Mouse (Mus musculus) forebrain, embryonic 11.5 days (tissue): ENCODE data around the gene Setd1b. TPM values are rescaled to one million over a fixed set of nuclear protein-coding genes. Genes with fewer than 3 reads are reported as not detected.
"Not testable (repeated sequence)": the region's sequence is repeated elsewhere in the genome, so short reads cannot be mapped to it uniquely, and the experiment has no call there.

ENCODE experiments used
- ATAC-seq: fragments of 200-750 bp; cut with Nextera tagmentation; replicated peaks from 2 replicates; pipeline ENCODE4 v1.8.0; 2017; ENCODE audit warnings: moderate TSS enrichment; ENCODE audit not compliant: low FRiP score
- DNase-seq: peaks from one replicate; pipeline ENCODE4 v3.0.0-alpha.2; 2017; ENCODE audit warnings: low spot score
- H3K27ac ChIP-seq: fragments of 300-500 bp; sonication (generic); 2 replicates; pipeline ENCODE4 v1.5.1; 2014; ENCODE audit warnings: low read depth, low read length
- H3K27me3 ChIP-seq: fragments of 300-500 bp; sonication (generic); 2 replicates; pipeline ENCODE4 v1.6.1; 2014; ENCODE audit warnings: mild to moderate bottlenecking, low read length, mixed read lengths; ENCODE audit not compliant: control insufficient read depth, insufficient read depth
- H3K36me3 ChIP-seq: fragments of 300-500 bp; sonication (generic); 2 replicates; pipeline ENCODE4 v1.6.1; 2014; ENCODE audit warnings: mild to moderate bottlenecking, low read length, moderate library complexity, mixed read lengths; ENCODE audit not compliant: control insufficient read depth, insufficient read depth
- H3K4me1 ChIP-seq: fragments of 300-500 bp; sonication (generic); replicated peaks from 2 replicates; pipeline ENCODE4 v1.6.1; 2014; ENCODE audit warnings: low read length, mixed read lengths; ENCODE audit not compliant: control insufficient read depth, insufficient read depth
- H3K4me2 ChIP-seq: fragments of 300-500 bp; sonication (generic); 2 replicates; pipeline ENCODE4 v1.6.1; 2014; ENCODE audit warnings: low read depth, mild to moderate bottlenecking, low read length, moderate library complexity, mixed read lengths; ENCODE audit not compliant: severe bottlenecking
- H3K4me3 ChIP-seq: fragments of 300-500 bp; sonication (generic); 2 replicates; pipeline ENCODE4 v1.5.1; 2014; ENCODE audit warnings: low read depth, low read length
- H3K9ac ChIP-seq: fragments of 300-500 bp; sonication (generic); 2 replicates; pipeline ENCODE4 v1.6.1; 2014; ENCODE audit warnings: low read length
- H3K9me3 ChIP-seq: fragments of 300-500 bp; sonication (generic); 2 replicates; pipeline ENCODE4 v1.6.1; 2016; ENCODE audit warnings: low read length, mixed read lengths; ENCODE audit not compliant: control insufficient read depth
- WGBS: fragments of 180-500 bp; shearing (Covaris S2); extraction: QIAGEN DNeasy Blood & Tissue Kit; methylation state at CpG from one replicate; pipeline ENCODE4 v1.1.7; 2014; 5-methylcytosine and 5-hydroxymethylcytosine counted together
- polyA plus RNA-seq: library from polyadenylated mRNA; unstranded; fragments of >200 nt; fragmentation: Nextera tagmentation; extraction: Ambion mirVana; gene quantifications from 2 replicates; pipeline ENCODE4 v1.2.1, GENCODE M21; 2014

Gene Setd1b
- polyA plus RNA-seq, 1 experiment from 2014 or later, result 13.9 TPM

DNA sequence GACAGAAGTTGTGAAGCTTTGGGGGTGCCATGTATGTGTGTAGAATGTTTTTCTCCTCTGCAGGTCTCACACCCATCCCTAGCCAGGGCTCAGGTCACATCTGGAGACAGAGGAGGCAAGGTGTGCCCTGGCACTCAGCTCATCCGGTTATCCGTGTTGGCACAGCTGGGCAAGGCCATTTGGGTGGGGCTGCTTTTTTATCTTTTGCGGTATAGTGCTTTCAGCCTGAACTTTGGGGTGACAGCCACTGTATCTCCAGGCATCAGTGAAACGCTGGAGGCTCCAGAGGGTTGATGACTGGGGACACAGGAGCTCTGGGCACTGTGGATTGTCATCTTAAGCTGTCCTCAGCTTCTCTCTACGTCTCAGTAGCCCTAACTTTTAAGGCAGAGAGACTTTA lies 51.4 kb downstream of the Setd1b start:
- ATAC-seq, result no peak
- H3K9me3 ChIP-seq, result no peaks in the 10 kb centered on the region
- no peaks in the 10 kb centered on the region for H3K36me3 ChIP-seq
- no peak overlapping the region for H3K4me3 ChIP-seq
- H3K27ac ChIP-seq, result no peak overlapping the region
- H3K9ac ChIP-seq, result no peak overlapping the region
- no peak overlapping the region for H3K4me2 ChIP-seq
- H3K27me3 ChIP-seq, result no peaks in the 10 kb centered on the region
- DNase-seq, result no peak
- no peaks in the 10 kb centered on the region for H3K4me1 ChIP-seq
- WGBS, result 82% methylated on average over 5 of the region's 5 CpGs

GRCm38 (mm10) chr5:123194856-123195255 lies 52.9 kb downstream of the Setd1b start:
- DNase-seq, result no peak
- no peaks in the 10 kb centered on the region for H3K4me1 ChIP-seq
- H3K4me3 ChIP-seq, result no peak overlapping the region
- no peaks in the 10 kb centered on the region for H3K9me3 ChIP-seq
- no peak for ATAC-seq
- WGBS, result 89% methylated on average over 6 of the region's 6 CpGs
- H3K27me3 ChIP-seq, result no peaks in the 10 kb centered on the region
- no peak overlapping the region for H3K27ac ChIP-seq
- H3K4me2 ChIP-seq, result no peak overlapping the region
- no peaks in the 10 kb centered on the region for H3K36me3 ChIP-seq
- no peak overlapping the region for H3K9ac ChIP-seq

GRCm38 (mm10) chr5:123195500-123196000 lies 53.6 kb downstream of the Setd1b start:
- no peak overlapping the region for H3K27ac ChIP-seq
- no peaks in the 10 kb centered on the region for H3K9me3 ChIP-seq
- H3K4me1 ChIP-seq, result no peaks in the 10 kb centered on the region
- WGBS, result 93% methylated on average over 16 of the region's 16 CpGs
- H3K4me3 ChIP-seq, result no peak overlapping the region
- ATAC-seq (no peak), DNase-seq (no peak)
- H3K27me3 ChIP-seq, result no peaks in the 10 kb centered on the region
- H3K9ac ChIP-seq, result no peak overlapping the region
- H3K4me2 ChIP-seq, result no peak overlapping the region
- no peaks in the 10 kb centered on the region for H3K36me3 ChIP-seq

DNA sequence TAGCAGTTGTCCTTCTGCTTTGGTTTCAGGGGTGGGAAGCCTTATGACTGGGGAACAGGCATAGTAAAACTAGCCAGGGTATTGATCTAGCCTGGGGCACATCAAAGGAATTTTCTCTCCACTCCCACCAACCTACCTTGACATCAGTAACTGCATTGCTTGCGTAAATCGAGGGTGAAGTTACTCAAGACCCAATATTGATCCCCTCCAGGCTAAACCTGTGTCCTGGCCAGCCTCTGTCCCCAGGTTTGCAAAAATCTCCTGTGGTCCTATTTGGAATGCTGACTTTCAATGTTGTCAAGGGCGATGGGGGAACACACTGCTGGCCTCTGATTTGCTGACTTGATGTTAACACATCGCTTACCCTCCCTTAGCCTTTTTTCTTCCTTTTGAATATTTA lies 54.8 kb downstream of the Setd1b start:
- H3K4me3 ChIP-seq, result no peak overlapping the region
- ATAC-seq (no peak), DNase-seq (no peak)
- H3K9me3 ChIP-seq, result no peaks in the 10 kb centered on the region
- no peaks in the 10 kb centered on the region for H3K36me3 ChIP-seq
- H3K27ac ChIP-seq, result no peak overlapping the region
- H3K4me2 ChIP-seq, result no peak overlapping the region
- WGBS, result 81% methylated on average over 4 of the region's 4 CpGs
- no peaks in the 10 kb centered on the region for H3K4me1 ChIP-seq
- no peak overlapping the region for H3K9ac ChIP-seq
- no peaks in the 10 kb centered on the region for H3K27me3 ChIP-seq

- WGBS, result 90% methylated on average over 4 of the region's 4 CpGs
Observed at GRCm38 (mm10) chr5:123198523-123198922, 56.5 kb downstream of the Setd1b start.

GRCm38 (mm10) chr5:123200816-123201522 lies 59.0 kb downstream of the Setd1b start:
- not testable (repeated sequence) for H3K4me1 ChIP-seq, H3K27me3 ChIP-seq, H3K4me3 ChIP-seq, H3K9me3 ChIP-seq, H3K4me2 ChIP-seq, DNase-seq, H3K9ac ChIP-seq, ATAC-seq, H3K27ac ChIP-seq, H3K36me3 ChIP-seq
- 87% methylated on average over 5 of the region's 7 CpGs for WGBS

More at GRCm38 (mm10) chr5:123198523-123198922, 56.5 kb downstream of the Setd1b start:
- DNase-seq (no peak), ATAC-seq (no peak)
- Histone ChIP-seq H3K9me3 (no peaks in the 10 kb centered on the region), H3K36me3 (no peaks in the 10 kb centered on the region), H3K4me1 (no peaks in the 10 kb centered on the region), H3K27me3 (no peaks in the 10 kb centered on the region), H3K4me3 (no peak overlapping the region), H3K9ac (no peak overlapping the region), H3K4me2 (no peak overlapping the region), H3K27ac (no peak overlapping the region)

DNA sequence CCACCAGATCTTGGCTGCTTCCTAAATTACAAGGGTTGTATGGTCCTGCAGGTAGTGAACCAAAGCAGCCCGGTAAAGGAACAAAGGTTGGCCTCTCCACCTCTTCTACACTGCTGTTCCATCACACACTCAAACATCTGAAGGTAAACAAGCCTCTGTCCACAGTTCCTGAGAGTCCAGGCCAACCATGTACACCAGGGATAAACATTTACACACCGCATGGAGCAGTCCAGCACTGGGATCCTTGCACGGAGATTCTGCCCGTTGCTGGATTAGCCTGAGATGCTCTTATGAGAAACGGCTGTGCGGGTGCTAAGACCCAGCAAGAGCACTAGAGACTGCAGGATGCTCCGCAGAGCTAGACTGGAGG lies 59.5 kb downstream of the Setd1b start:
- WGBS, result 85% methylated on average over 7 of the region's 7 CpGs
- ATAC-seq (no peak), DNase-seq (no peak)

DNA sequence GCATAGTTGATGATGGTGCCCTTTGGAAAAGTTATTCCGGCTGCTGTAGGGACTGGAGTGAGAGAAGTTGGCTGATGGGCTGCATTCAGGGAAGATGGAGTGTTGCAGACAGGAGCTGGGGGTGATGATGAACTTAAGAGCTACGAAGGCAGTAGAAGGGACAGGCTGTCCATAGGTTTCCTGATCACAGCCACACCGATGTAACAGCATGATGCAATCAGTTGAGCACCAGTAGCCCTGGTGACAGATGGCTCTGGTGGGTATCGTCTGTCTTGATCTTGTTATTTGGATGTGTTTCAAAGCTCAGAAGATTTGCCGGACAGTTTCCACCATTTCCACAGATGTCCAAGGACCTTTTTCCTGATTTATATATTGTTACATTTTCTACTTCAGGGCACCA lies 60.0 kb downstream of the Setd1b start:
- DNase-seq (no peak), ATAC-seq (no peak)
- 95% methylated on average over 5 of the region's 5 CpGs for WGBS
- no peak overlapping the region for H3K4me2 ChIP-seq
- H3K4me3 ChIP-seq, result no peak overlapping the region
- no peak overlapping the region for H3K27ac ChIP-seq
- H3K36me3 ChIP-seq, result no peaks in the 10 kb centered on the region
- no peaks in the 10 kb centered on the region for H3K4me1 ChIP-seq
- no peaks in the 10 kb centered on the region for H3K9me3 ChIP-seq
- H3K27me3 ChIP-seq, result no peaks in the 10 kb centered on the region
- H3K9ac ChIP-seq, result no peak overlapping the region

More for the DNA sequence above, 59.5 kb downstream of the Setd1b start:
- H3K36me3 ChIP-seq, result no peaks in the 10 kb centered on the region
- no peaks in the 10 kb centered on the region for H3K27me3 ChIP-seq
- H3K4me2 ChIP-seq, result no peak overlapping the region
- H3K4me3 ChIP-seq, result no peak overlapping the region
- no peaks in the 10 kb centered on the region for H3K4me1 ChIP-seq
- no peaks in the 10 kb centered on the region for H3K9me3 ChIP-seq
- H3K27ac ChIP-seq, result no peak overlapping the region
- H3K9ac ChIP-seq, result no peak overlapping the region

- H3K27me3 ChIP-seq, H3K4me1 ChIP-seq, H3K4me3 ChIP-seq, H3K36me3 ChIP-seq, H3K9me3 ChIP-seq, H3K4me2 ChIP-seq, DNase-seq, ATAC-seq, H3K9ac ChIP-seq, H3K27ac ChIP-seq: not testable (repeated sequence)
- WGBS, result 40% methylated on average over 4 of the region's 4 CpGs
Observed at GRCm38 (mm10) chr5:123202771-123203170, 60.8 kb downstream of the Setd1b start.
